Mouse (Mus musculus): Measurements from ENCODE around the gene Gtf2i. TPM values are rescaled to one million over a fixed set of nuclear protein-coding genes. Genes with fewer than 3 reads are reported as not detected.

Gtf2i gene
- total and polyA plus RNA-seq, 3 experiments, result 28.4 to 60.9 (median 42.2) TPM

DNA sequence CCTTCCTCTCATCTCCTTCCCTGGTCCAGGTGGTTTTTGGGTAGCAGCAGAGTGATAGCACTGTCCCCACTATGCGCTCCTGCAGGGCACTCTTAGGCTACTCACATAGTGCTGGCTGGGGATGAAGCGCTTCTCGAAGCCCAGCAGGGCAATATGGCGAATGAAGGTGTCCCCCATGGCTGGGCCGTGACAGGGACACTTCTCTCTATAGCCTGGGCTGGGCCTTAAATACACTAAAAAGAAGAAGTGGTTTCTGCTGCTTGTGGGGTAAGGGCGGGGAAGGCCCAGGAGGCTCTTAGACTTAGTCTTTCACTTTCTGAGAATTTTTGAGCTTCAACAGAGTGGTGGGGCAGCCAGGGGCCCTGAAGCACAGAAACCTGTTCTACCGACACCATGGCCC, 85.2 kb downstream of the Gtf2i start, which contains the start of gene Ncf1:
Gene Ncf1, minus strand, starts transcription at position 235 of the 400 bp plus-strand sequence.
- TF ChIP-seq SMC3 (IDR thresholded peaks at IDR 0.05; ENCODE audit: low read depth, low read length) (no peak; the same call in 1 of the 2 replicates), USF1 (IDR thresholded peaks at IDR 0.05; ENCODE audit: low read depth, low read length) (no peak), NELFE (IDR thresholded peaks at IDR 0.05; ENCODE audit: low read depth, low read length) (peak; percentile 73; the same call in 1 of the 2 replicates), CTCF (conservative IDR thresholded peaks at IDR 0.05 in 1 of 2, IDR thresholded peaks at IDR 0.05 in 1 of 2; ENCODE audit: low read depth in 2 of 2, low read length in 2 of 2) (no peak), PAX5 (IDR thresholded peaks at IDR 0.05; ENCODE audit: low read length) (no peak), MYC (IDR thresholded peaks at IDR 0.05; ENCODE audit: low read depth, low read length) (no peak; the same call in 1 of the 2 replicates), MEF2A (IDR thresholded peaks at IDR 0.05; ENCODE audit: borderline replicate concordance, low read depth, low read length) (peak; percentile 95), IRF4 (IDR thresholded peaks at IDR 0.05; ENCODE audit: low read depth, low read length) (peak; percentile 88), ELF1 (IDR thresholded peaks at IDR 0.05; ENCODE audit: low read depth, low read length) (peak; percentile 36; the same call in 1 of the 2 replicates), ZC3H11A (IDR thresholded peaks at IDR 0.05; ENCODE audit: low read depth, low read length) (no peak), MAZ (IDR thresholded peaks at IDR 0.05; ENCODE audit: low read depth, low read length) (peak; percentile 84), MAX (IDR thresholded peaks at IDR 0.05; ENCODE audit: low read length) (peak; percentile 22; the same call in 1 of the 2 replicates), UBTF (IDR thresholded peaks at IDR 0.05; ENCODE audit: low read depth, low read length) (peak; percentile 92), MAFK (IDR thresholded peaks at IDR 0.05; ENCODE audit: insufficient replicate concordance, low read length) (no peak), TCF12 (IDR thresholded peaks at IDR 0.05; ENCODE audit: low read depth, low read length) (peak; percentile 92), CHD1 (IDR thresholded peaks at IDR 0.05; ENCODE audit: low read depth, low read length) (peak; percentile 91; the same call in 1 of the 2 replicates), E2F4 (IDR thresholded peaks at IDR 0.05; ENCODE audit: insufficient replicate concordance, low read depth, low read length) (no peak), GABPA (IDR thresholded peaks at IDR 0.05; ENCODE audit: insufficient replicate concordance, low read depth, low read length) (no peak), POLR2A (IDR thresholded peaks at IDR 0.05; ENCODE audit: low read depth, low read length) (peak; percentile 85), JUN (IDR thresholded peaks at IDR 0.05; ENCODE audit: insufficient read depth, low read depth, low read length) (no peak), EP300 (IDR thresholded peaks at IDR 0.05; ENCODE audit: low read length) (peak; percentile 82; the same call in 1 of the 2 replicates), ZNF384 (IDR thresholded peaks at IDR 0.05; ENCODE audit: low read depth, low read length) (no peak), ZMIZ1 (IDR thresholded peaks at IDR 0.05; ENCODE audit: low read depth, low read length) (peak; percentile 96), NRF1 (IDR thresholded peaks at IDR 0.05; ENCODE audit: low read depth, low read length) (0 out of 2 replicates have a peak, but pooled peaks have one; percentile 29), POLR2AphosphoS2 (IDR thresholded peaks at IDR 0.05; ENCODE audit: low read depth, low read length) (0 out of 2 replicates have a peak, but pooled peaks have one; percentile 51), USF2 (conservative IDR thresholded peaks at IDR 0.05; ENCODE audit: low read depth, low read length) (no peak), ZKSCAN1 (IDR thresholded peaks at IDR 0.05; ENCODE audit: borderline replicate concordance, low read depth, low read length) (no peak), CHD2 (IDR thresholded peaks at IDR 0.05; ENCODE audit: low read length) (no peak; the same call in none of the 2 replicates), RAD21 (IDR thresholded peaks at IDR 0.05; ENCODE audit: low read depth, low read length) (no peak; the same call in 1 of the 2 replicates), MXI1 (IDR thresholded peaks at IDR 0.05; ENCODE audit: low read depth, low read length) (peak; percentile 71; the same call in 1 of the 2 replicates), BHLHE40 (IDR thresholded peaks at IDR 0.05; ENCODE audit: low read depth, low read length) (peak; percentile 74), TBP (conservative IDR thresholded peaks at IDR 0.05; ENCODE audit: low read depth, low read length) (peak; percentile 92), SIN3A (IDR thresholded peaks at IDR 0.05; ENCODE audit: low read length) (peak; percentile 73), ETS1 (conservative IDR thresholded peaks at IDR 0.05; ENCODE audit: low read depth, low read length) (peak; percentile 76)
- peaks cover 34 to 54% of the 10 kb centered on the region in 2 experiments for H3K4me1 ChIP-seq (ENCODE audit: control insufficient read depth in 1 of 2, insufficient read depth in 2 of 2)
- peaks cover 16 to 30% of the 10 kb centered on the region in 2 experiments for H3K36me3 ChIP-seq (replicated peaks in 1 of 2; ENCODE audit: control insufficient read depth in 1 of 2, insufficient read depth in 1 of 2, low read length in 1 of 2)
- in situ Hi-C loops (cut with MboI; ENCODE audit: low pct_ligation_motif_present, low pct_unique_long_range_greater_than_20kb, low sequenced_read_pairs), result no loop called here
- H3K27ac ChIP-seq (ENCODE audit: insufficient read depth, low read depth), result peak within 1 kb of the TSS; percentile 100
- H3K4me2 ChIP-seq (ENCODE audit: insufficient read depth, low read depth, poor library complexity, severe bottlenecking), result peak within 1 kb of the TSS; percentile 60
- peaks cover 23% of the 10 kb centered on the region for H3K79me2 ChIP-seq (replicated peaks; ENCODE audit: control insufficient read depth, extremely low read depth, insufficient read depth, poor library complexity, severe bottlenecking)
- no peaks in the 10 kb centered on the region for H3K9me3 ChIP-seq (replicated peaks; ENCODE audit: low read length)
- dilution Hi-C loops (cut with MboI; ENCODE audit: extremely low pct_ligation_motif_present, extremely low pct_unique_long_range_greater_than_20kb, low sequenced_read_pairs), result no loop called here
- DNase-seq (ENCODE audit: extremely low read depth), result peak; percentile 90
- peak within 1 kb of the TSS; percentile 96 for H3K9ac ChIP-seq (ENCODE audit: insufficient read depth, low read depth)
- peak within 1 kb of the TSS; percentile 71 to 91 (median 84) for H3K4me3 ChIP-seq (replicated peaks in 1 of 3; ENCODE audit: low read depth in 2 of 3, low read length in 2 of 3, poor library complexity in 1 of 3)
- H3K27me3 ChIP-seq (replicated peaks), result no peaks in the 10 kb centered on the region

All from CH12.LX (cell line).